Mouse (Mus musculus): ENCODE measurements around the gene Zbtb17.

The Zbtb17 gene

DNA sequence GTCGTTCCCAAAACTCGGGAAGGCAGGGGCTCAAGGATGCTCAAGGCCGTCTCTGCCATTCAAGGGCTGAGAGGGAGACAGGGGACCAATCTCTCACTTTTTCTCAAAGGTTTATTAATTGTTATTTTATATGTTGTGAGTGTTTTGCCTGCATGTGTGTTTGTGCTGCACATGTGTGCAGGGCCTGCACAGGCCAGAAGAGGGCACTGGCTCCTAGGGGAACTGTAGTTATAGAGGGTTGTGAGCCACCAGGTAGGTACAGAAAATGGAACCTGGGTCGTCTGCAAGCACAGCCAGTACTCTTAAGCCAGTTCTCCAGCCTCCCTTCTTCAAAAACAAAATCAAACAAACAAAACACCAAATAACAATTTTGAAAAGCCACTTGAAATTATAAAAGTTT lies 44.2 kb downstream of the Zbtb17 start:
- DNase-seq (ENCODE audit: low spot score in 2 of 2): no peak

DNA sequence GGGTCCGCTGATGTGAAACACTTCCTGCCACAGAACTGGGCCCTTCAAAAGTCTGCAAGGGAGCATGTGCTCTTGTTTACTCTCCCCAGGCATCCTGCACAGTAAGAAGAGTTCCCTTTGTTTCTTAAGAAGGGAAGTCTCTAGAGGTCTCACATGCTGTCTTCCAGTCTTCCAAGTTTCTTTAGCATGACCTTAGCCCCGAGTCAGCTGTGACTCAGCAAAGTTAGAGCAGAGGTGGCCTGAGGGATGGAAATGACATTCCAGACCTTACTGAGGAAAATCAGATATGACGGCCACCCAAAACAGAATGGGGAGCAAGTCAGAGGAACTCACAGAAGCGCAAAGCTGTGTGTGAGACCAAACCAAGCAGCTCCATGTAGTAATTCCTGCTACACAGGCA lies 56.2 kb downstream of the Zbtb17 start:
- DNase-seq (ENCODE audit: low spot score in 2 of 2): no peak

DNA sequence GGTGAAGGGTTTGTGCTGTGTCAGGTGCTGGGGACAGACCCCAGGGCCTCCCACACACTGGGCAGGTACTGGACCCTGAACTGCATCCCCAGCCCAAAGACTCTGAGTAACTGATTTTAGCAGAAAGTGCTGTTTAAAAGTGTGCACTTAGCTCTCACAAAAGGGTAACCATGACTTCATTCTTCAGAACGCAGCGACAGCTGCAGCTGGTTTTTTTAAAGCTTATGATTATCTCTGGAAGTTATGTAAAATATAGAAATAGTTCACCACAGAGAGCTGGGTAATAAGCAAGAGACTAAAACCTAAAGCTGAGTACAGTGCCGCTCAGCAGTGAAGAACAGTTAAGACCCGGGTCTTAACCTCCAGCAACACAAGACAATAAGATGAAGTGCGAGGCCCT lies 56.6 kb downstream of the Zbtb17 start:
- peak; percentile 37 to 63 for DNase-seq (ENCODE audit: low spot score in 2 of 2)

DNA sequence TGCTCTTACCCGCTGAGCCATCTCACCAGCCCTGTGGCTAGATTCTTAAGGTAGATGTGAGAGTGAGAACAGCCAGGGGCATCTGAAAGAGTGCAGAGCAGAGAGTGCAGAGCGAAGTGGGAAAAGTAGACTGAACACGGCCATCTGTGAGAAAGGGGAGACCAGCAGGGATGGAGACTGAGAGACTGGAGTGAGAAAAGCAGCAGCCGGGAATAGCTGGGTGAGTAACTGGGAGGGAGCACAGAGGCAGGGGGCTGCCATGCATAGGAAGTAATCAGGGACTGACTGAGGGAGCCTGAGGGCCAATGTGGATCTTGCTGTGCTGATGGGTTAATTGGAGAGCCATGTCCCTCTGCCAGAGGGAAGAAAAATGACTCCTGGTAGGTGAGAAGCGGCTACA lies 58.3 kb downstream of the Zbtb17 start:
- DNase-seq (ENCODE audit: low spot score in 2 of 2): no peak

DNA sequence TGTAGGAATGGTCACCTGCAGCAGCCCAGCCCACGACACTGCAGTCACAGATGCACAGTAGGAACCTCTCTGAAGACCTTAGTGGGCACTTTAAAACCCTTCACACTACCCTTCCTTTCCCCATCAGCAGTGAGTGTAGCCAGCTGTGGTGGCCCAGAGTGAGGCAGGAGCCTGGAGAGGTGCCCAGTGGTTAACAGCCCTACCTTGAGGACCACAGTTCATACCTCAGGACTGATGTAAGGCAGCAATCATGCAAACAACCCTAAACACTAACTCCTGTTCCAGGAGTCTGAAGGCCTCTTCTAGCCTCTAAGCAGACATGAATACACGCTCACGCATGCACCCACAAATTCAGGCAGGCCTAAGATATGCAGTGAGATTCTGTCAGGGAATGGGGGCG lies 60.0 kb downstream of the Zbtb17 start:
- DNase-seq (ENCODE audit: low spot score in 2 of 2): no peak

DNA sequence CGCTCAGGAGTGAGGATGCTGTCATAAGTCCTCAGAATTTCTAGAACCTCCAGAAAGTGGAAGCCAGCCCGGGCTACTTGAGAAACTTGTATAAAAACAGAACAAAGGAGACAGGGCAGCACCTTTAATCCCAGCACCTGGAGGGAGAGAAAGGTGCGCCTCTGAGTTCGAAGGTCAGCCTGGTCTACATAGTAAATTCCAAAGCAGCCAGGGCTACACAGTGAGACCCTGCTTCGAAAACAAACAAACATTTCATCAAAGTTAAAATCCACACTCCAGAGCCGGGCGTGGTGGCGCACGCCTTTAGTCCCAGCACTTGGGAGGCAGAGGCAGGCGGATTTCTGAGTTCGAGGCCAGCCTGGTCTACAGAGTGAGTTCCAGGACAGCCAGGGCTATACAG lies 61.4 kb downstream of the Zbtb17 start:
- DNase-seq (ENCODE audit: low spot score in 2 of 2): no peak

DNA sequence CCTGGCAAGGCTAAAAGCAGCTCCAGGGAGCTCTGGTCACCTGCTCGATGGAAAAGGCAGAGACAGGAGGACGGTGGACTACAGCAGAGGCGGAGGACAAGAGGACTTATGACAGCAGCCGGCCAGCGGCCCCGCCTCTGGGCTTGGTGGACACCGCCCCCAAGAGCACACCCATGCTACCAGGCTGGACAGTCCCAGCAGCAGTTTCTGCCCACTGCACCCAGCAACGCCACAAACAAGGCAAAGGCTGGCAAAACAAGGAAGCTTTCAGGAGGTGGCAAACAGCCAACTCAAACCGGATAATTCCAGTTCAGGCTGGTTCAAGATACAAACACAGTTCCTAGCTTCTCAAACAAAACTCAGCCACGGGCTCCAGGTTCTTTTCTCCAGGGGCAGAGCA lies 61.9 kb downstream of the Zbtb17 start:
- peak; percentile 66 to 70 for DNase-seq (ENCODE audit: low spot score in 2 of 2)

DNA sequence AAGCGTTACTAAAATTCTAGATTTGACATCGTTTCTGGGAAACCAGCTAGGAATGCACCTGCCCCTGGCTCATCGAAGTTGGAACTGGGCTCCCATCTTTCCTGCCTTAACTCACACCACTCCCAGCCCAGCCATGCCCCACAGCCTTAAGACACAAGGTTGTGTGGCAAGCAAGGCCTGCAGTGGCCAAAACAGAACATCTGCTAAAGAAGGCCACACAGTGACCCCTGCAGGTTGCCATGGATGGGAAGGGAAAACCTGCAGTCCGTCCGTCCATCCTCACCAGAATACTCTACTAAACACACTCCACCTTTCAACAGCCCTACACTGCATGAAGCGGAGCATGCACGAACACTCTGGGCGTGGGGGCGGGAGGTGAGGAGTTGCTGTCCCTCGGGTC lies 62.4 kb downstream of the Zbtb17 start:
- DNase-seq (ENCODE audit: low spot score in 2 of 2): no peak

DNA sequence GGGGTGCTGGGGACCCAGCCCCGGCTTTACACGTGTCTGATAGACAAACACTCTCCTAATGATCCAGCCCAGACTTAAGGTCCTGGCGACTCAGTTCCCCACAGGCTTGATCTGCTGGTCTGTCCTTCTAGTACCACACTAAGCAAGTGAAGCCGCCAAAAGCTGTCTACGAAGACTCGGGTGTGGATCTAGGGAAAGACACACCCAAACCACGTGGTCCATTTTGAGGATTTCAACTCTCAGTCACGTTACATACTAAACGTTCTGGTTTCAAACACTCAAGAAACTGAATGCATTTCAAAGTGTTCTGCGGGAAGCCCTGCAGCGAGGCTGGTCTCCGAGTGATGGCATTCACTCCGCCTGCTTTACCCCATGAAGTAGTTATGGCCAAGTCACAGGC lies 66.0 kb downstream of the Zbtb17 start:
- no peak for DNase-seq (ENCODE audit: low spot score in 2 of 2)

DNA sequence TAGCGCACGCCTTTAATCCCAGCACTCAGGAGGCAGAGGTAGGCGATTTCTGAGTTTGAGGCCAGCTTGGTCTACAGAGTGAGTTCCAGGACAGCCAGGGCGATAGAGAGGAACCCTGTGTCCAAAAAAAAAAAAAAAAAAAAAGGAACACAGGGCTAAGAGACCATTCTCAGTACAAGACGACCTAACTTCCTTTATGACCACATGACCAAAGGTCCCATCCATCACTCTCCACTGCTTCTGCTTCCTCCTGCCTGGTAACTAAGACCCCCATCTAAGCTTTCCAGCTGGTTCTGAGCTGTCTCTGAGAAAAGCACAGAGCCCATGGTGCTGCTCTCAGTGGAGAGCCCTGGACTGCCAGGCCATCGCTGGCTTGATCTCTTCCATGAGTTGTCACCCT lies 67.7 kb downstream of the Zbtb17 start:
- DNase-seq (ENCODE audit: low spot score in 2 of 2): no peak

DNA sequence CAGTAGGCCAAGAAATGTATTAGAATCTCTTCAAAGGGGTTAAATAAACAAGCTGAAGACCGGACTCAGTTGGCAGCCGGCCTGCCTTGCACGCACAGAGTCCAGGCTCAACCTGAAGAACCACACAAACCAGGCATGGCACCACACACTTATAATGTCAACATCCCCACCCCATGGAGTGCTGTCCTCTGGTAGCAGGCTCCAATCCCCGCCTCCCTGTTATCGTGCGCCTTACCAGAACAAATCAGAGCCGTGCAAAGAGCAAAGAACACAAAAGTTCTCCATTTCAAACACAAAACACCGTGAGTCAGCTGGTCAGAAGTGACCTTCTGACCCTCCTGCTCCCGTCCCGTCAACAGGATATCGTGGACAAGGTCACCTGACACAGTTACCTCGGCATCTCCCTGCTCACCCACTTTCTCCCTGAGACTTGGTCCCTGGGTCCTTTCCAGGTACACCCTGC lies 69.8 kb downstream of the Zbtb17 start:
- no peak for DNase-seq (ENCODE audit: low spot score in 2 of 2)
